Mouse (Mus musculus) limb, embryonic 14.5 days (tissue): ENCODE results near the gene Ppa2. TPM values are rescaled to one million over a fixed set of nuclear protein-coding genes. Genes with fewer than 3 reads are reported as not detected.

ENCODE experiments used
- ATAC-seq: fragments of 200-750 bp; cut with Nextera tagmentation; 2 replicates; pipeline ENCODE4 v1.8.0; 2017; ENCODE audit warnings: low read depth, moderate number of reproducible peaks, moderate TSS enrichment; ENCODE audit not compliant: low FRiP score
- DNase-seq: peaks from one replicate; pipeline ENCODE4 v3.0.0-alpha.2; 2015; ENCODE audit warnings: low spot score
- H3K27ac ChIP-seq: fragments of 300-500 bp; sonication (generic); replicated peaks from 2 replicates; pipeline ENCODE4 v1.5.1; 2014; ENCODE audit warnings: low read depth, mild to moderate bottlenecking, low read length, moderate library complexity, mixed read lengths
- H3K27me3 ChIP-seq: fragments of 300-500 bp; sonication (generic); 2 replicates; pipeline ENCODE4 v1.6.1; 2014; ENCODE audit warnings: low read length, mixed read lengths; ENCODE audit not compliant: control insufficient read depth, insufficient read depth
- H3K36me3 ChIP-seq: fragments of 300-500 bp; sonication (generic); 2 replicates; pipeline ENCODE4 v1.6.1; 2014; ENCODE audit warnings: mild to moderate bottlenecking, low read length, moderate library complexity, mixed read lengths; ENCODE audit not compliant: control insufficient read depth, insufficient read depth
- H3K4me1 ChIP-seq: fragments of 300-500 bp; sonication (generic); 2 replicates; pipeline ENCODE4 v1.6.1; 2014; ENCODE audit warnings: antibody characterized with exemption, low read length, mixed read lengths; ENCODE audit not compliant: control insufficient read depth, insufficient read depth
- H3K4me2 ChIP-seq: fragments of 300-500 bp; sonication (generic); replicated peaks from 2 replicates; pipeline ENCODE4 v1.6.1; 2014; ENCODE audit warnings: low read depth, mild to moderate bottlenecking, low read length, moderate library complexity; ENCODE audit not compliant: severe bottlenecking
- H3K4me3 ChIP-seq: fragments of 300-500 bp; sonication (generic); replicated peaks from 2 replicates; pipeline ENCODE4 v1.5.1; 2014; ENCODE audit warnings: low read length
- H3K9ac ChIP-seq: fragments of 300-500 bp; sonication (generic); 2 replicates; pipeline ENCODE4 v1.6.1; 2014; ENCODE audit warnings: mild to moderate bottlenecking, low read depth, low read length, moderate library complexity; ENCODE audit not compliant: severe bottlenecking
- H3K9me3 ChIP-seq: fragments of 300-500 bp; sonication (generic); 2 replicates; pipeline ENCODE4 v1.6.1; 2016; ENCODE audit warnings: low read length; ENCODE audit not compliant: control insufficient read depth
- POLR2A ChIP-seq: fragments of 200-500 bp; IDR thresholded peaks from 2 replicates; pipeline ENCODE4 v1.8.0; 2012; ENCODE audit warnings: inconsistent platforms, mild to moderate bottlenecking, moderate library complexity, borderline replicate concordance; ENCODE audit not compliant: insufficient read depth, insufficient read length; ENCODE audit errors: extremely low read depth
- WGBS: fragments of 180-500 bp; shearing (Covaris S2); extraction: QIAGEN DNeasy Blood & Tissue Kit; methylation state at CpG from one replicate; pipeline ENCODE4 v1.1.7; 2014; 5-methylcytosine and 5-hydroxymethylcytosine counted together
- polyA plus RNA-seq, 2 experiments: library from polyadenylated mRNA; depleted of rRNA in 1 of 2; stranded (reverse) in 1 of 2; unstranded in 1 of 2; fragments of >200 nt; fragmentation: Nextera tagmentation in 1 of 2; extraction: Ambion mirVana in 1 of 2; gene quantifications; 2 replicates each; pipeline versions ENCODE4 v1.2.1 to v1.2.3; 2012 to 2014

The Ppa2 gene
- polyA plus RNA-seq, 2 experiments, result 41.2 to 79.9 TPM

DNA sequence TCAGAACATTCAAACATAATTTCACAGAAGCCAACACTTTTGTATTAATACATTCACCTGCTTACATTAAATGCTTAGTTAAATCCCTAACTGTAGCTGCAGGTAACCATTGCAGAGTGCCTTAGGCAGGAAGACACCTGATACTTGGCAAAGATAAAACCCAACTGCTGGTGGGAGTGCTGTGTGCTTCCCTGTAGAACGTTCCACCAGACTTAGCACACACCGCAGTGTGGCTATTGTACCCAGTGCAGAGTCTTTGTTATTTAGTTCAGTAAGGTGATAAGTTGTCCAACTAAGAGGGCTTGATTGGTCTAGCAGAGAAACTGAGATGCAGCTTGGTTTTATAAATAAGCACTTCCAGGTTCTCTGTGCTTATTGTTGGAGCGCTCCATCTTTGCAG is 54.2 kb downstream of the Ppa2 start:
- H3K4me1 ChIP-seq, result peaks cover 7% of the 10 kb centered on the region; the same call in 1 of the 2 replicates
- no peaks in the 10 kb centered on the region for H3K36me3 ChIP-seq
- no peaks in the 10 kb centered on the region for H3K9me3 ChIP-seq
- H3K4me3 ChIP-seq, result no peak overlapping the region
- H3K27me3 ChIP-seq, result no peaks in the 10 kb centered on the region
- ATAC-seq (no peak), DNase-seq (no peak)
- H3K9ac ChIP-seq, result no peak overlapping the region
- H3K27ac ChIP-seq, result no peak overlapping the region
- TF ChIP-seq POLR2A, result no peak
- 49% methylated on average over 3 of the region's 3 CpGs for WGBS
- no peak overlapping the region for H3K4me2 ChIP-seq

DNA sequence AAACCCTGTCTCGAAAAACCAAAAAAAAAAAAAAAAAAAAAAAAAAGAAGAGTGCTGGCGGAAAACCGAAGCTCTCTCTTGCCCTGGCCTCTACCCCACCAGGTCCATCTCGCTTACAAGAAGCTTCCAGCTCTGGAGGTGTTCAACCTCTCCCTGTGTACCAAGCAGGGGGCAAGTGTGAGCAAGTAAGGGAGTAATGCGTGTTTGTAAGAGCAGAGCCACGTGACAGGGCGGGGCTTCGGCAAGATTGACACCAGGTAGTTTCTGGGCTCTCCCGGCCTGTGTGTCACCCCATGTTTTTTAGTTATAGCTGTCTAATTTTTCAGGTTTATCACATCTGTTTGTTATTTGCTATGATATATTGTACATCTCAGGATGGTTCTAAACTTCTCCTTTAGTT is 56.2 kb downstream of the Ppa2 start:
- TF ChIP-seq POLR2A, result no peak
- ATAC-seq (no peak), DNase-seq (no peak)
- H3K4me2 ChIP-seq, result no peak overlapping the region
- peaks cover 3% of the 10 kb centered on the region; the same call in 1 of the 2 replicates for H3K36me3 ChIP-seq
- H3K27me3 ChIP-seq, result no peaks in the 10 kb centered on the region
- H3K9ac ChIP-seq, result no peak overlapping the region
- H3K27ac ChIP-seq, result no peak overlapping the region
- no peaks in the 10 kb centered on the region for H3K9me3 ChIP-seq
- H3K4me3 ChIP-seq, result no peak overlapping the region
- 72% methylated on average over 7 of the region's 9 CpGs for WGBS
- peaks cover 7% of the 10 kb centered on the region; the same call in 1 of the 2 replicates for H3K4me1 ChIP-seq

DNA sequence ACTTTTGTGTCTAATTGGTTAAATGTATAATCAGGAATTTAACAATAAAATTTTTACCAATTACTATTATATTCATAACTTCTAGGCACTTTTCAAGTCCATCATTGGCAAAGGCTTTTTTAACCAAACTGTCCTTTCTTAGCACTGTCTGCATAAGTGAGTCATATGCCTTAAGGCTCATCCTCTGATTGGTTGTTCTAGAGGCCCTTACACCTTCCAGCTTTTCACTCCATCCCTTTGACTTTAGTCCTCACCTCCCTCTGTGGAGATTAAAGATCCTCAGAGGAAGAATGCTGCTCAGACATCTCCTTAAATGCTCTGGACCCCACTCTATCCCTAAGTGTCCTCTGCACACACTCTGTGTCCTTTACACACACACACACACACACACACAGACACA is 68.3 kb downstream of the Ppa2 start:
- Histone ChIP-seq H3K36me3 (peaks cover 30% of the 10 kb centered on the region), H3K4me3 (no peak overlapping the region), H3K4me2 (no peak overlapping the region), H3K27me3 (no peaks in the 10 kb centered on the region), H3K9ac (no peak overlapping the region), H3K9me3 (peaks cover 10% of the 10 kb centered on the region), H3K27ac (no peak overlapping the region), H3K4me1 (no peaks in the 10 kb centered on the region)
- ATAC-seq, result no peak
- DNase-seq, result no peak
- TF ChIP-seq POLR2A, result no peak

DNA sequence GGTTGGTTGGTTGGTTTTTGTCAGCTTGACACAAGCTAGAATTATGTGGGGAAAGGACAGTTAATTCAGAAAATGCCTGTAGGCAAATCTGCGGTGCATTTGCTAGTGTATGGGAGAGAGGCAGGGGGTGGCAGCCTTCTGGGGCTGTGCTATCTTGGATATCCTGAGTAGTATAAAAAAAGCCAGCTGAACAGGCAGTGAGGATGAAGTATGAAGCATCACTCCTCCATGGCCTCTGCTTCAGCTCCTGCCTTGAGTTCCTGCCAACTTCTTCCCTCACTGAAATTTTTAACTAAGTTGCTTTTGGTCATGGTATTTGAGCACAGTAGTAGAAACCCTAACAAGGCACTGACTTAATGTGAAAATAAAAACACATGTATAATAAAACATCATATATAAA is 70.1 kb downstream of the Ppa2 start:
- H3K4me1 ChIP-seq, result no peaks in the 10 kb centered on the region
- peaks cover 10% of the 10 kb centered on the region for H3K9me3 ChIP-seq
- WGBS, result 95% methylated on average over 1 of the region's 1 CpGs
- no peak for DNase-seq
- H3K36me3 ChIP-seq, result peaks cover 26% of the 10 kb centered on the region
- no peak overlapping the region for H3K27ac ChIP-seq
- H3K4me3 ChIP-seq, result no peak overlapping the region
- H3K9ac ChIP-seq, result no peak overlapping the region
- no peak for ATAC-seq
- no peaks in the 10 kb centered on the region for H3K27me3 ChIP-seq
- no peak for TF ChIP-seq POLR2A
- H3K4me2 ChIP-seq, result no peak overlapping the region

DNA sequence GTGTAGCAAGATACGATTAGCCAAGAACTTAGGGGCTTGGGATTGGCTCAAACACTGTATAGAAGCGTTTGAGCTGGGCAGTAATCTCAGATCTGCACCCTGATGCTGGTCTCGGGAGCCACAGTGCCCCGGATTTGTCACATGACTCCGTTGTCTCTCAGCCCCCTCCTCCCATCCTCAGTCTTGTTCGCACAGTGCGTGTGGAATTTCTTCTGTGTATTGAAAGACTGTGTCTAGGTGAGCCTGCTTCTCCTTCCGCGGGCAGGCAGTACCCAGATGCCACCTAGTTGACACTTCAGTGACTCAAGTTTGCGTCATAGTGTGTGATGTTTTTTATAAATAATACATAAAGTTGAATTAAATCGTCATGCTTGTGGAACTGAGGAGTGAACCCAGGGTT is 71.6 kb downstream of the Ppa2 start:
- Histone ChIP-seq H3K27me3 (no peaks in the 10 kb centered on the region), H3K36me3 (peaks cover 23% of the 10 kb centered on the region), H3K9me3 (peaks cover 10% of the 10 kb centered on the region), H3K9ac (no peak overlapping the region), H3K4me3 (no peak overlapping the region), H3K27ac (no peak overlapping the region), H3K4me2 (no peak overlapping the region), H3K4me1 (no peaks in the 10 kb centered on the region)
- ATAC-seq, result no peak
- DNase-seq, result no peak
- no peak for TF ChIP-seq POLR2A
- 89% methylated on average over 11 of the region's 11 CpGs for WGBS

DNA sequence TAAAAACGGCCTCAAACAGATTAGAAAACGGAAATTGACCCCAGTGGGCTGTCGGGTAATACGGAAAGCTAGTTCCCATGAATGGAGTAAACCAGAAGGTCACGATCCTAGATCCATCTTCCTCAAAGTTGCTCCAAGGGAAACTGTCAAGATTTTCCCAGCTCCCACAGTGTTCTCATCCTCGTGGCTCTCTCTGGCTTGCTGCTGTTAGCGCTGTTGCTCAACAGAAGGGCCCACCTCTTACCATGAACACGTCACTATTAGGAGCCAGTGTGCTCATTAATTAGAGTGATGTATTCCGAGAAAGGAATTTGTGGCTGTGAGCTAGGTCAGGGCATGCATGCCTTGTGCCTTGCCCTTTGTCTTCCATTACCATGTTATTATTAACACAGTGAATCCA is 72.2 kb downstream of the Ppa2 start:
- 60% methylated on average over 9 of the region's 9 CpGs for WGBS
- Histone ChIP-seq H3K4me3 (no peak overlapping the region), H3K27ac (no peak overlapping the region), H3K27me3 (no peaks in the 10 kb centered on the region), H3K9me3 (peaks cover 10% of the 10 kb centered on the region), H3K36me3 (peaks cover 20% of the 10 kb centered on the region), H3K4me1 (no peaks in the 10 kb centered on the region), H3K9ac (no peak overlapping the region), H3K4me2 (no peak overlapping the region)
- ATAC-seq (no peak), DNase-seq (no peak)
- TF ChIP-seq POLR2A, result no peak
